Mouse (Mus musculus) left cerebral cortex, postnatal 25 days (tissue): ENCODE measurements around the gene Scand1. TPM values are rescaled to one million over a fixed set of nuclear protein-coding genes. Genes with fewer than 3 reads are reported as not detected.

ENCODE experiments used
- DNase-seq, 2 experiments: peaks; one replicate each; pipeline ENCODE4 v3.0.0; 2022; ENCODE audit warnings: low spot score in 2 of 2, mixed read lengths in 1 of 2
- intact Hi-C: fragments of 180-260 bp; cut with DNase I; formaldehyde crosslinking; loops from one replicate; pipeline ENCODE4 v1.15.1; 2025
- total RNA-seq, 2 experiments: library from RNA; stranded (reverse); gene quantifications; 2 replicates each; pipeline ENCODE4 v1.2.3; 2021

Scand1 gene
- 10 to 100 TPM; 86.0 to 89.2 TPM for total RNA-seq

DNA sequence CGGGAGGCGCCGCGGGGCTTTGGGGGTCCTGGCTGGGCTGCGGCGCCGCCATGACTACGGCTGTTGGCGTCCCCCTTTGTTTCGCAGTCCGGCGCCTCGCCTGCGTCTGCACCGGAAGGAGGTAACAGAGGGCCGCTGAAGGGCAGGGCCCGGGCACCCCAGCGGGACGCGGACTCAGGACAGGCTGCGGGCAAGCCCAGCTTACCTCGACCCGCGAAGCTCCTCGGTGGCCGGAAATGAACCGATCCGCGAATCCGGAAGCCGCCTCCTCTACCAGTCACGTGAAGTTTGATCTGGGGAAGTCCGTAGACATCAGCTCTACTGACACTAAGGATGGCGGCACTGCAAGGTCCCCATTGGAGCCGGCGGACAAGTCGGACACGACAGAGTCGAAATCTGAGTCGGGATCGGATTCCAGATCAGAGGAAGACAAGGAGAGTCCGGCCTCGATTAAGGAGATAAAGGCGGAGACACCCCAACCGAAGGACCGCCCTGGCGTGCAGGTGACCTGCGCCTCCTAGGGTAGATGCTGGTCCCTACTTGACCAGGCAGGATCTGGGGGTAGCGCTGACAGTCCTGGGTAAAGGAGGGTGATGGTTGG, at the start of gene Scand1, which contains the start of gene Cnbd2:
Gene Scand1, minus strand, starts transcription at position 408 of the 601 bp plus-strand sequence.
Gene Cnbd2, plus strand, starts transcription at position 3 of the 601 bp plus-strand sequence.
- intact Hi-C loops: loop anchor here (1.0 kb wide), 1 partner anchor 203 kb away; no protein-coding TSS in a partner anchor

DNA sequence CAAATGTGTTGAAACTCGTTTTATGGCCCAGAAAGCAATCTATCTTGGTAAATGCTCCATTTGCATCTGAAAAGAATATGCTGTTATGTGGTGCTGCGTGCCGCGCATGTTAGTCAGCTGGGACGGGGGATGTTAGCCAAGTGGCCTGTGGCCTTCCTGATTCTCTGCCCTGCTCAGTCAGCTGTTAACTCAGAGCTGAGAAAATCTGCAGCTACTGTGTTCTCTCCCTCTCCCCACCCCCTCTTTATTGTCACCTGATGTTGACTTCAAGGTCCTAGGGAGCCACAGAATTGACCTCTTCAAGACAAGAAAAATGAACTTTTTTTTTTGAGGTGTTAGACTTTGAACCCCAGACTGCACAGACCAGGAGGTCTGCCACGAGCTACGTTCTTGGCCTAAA, 43.5 kb upstream of the Scand1 start:
- peak; percentile 23 to 62 for DNase-seq
- intact Hi-C loops: no loop called here

More for the DNA sequence above, at the start of gene Scand1, which contains the start of gene Cnbd2:
- DNase-seq: peak; percentile 87 to 91

DNA sequence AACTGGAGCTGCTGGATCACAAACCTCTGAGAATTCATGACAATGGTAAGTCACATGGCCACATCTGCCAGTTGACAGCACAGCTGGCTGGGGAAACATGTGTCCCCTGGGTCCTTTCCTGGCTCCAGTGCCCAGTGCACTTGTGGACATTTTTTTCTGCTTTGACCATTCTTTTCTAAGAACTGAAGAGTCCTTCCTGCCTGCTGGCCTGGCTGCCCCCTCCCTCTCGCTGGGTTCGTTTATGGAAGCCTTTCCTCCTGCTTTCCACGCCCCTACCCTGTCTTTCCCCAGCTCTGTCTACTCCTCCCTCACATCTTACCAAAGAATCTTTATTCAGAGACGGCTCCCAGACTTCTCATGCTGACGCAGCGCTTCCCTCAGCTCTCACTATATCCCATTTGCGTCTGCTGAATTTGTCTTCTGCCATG, 40.8 kb upstream of the Scand1 start:
- DNase-seq: peak in 1 of 2 experiments; percentile 43
- intact Hi-C loops: no loop called here

DNA sequence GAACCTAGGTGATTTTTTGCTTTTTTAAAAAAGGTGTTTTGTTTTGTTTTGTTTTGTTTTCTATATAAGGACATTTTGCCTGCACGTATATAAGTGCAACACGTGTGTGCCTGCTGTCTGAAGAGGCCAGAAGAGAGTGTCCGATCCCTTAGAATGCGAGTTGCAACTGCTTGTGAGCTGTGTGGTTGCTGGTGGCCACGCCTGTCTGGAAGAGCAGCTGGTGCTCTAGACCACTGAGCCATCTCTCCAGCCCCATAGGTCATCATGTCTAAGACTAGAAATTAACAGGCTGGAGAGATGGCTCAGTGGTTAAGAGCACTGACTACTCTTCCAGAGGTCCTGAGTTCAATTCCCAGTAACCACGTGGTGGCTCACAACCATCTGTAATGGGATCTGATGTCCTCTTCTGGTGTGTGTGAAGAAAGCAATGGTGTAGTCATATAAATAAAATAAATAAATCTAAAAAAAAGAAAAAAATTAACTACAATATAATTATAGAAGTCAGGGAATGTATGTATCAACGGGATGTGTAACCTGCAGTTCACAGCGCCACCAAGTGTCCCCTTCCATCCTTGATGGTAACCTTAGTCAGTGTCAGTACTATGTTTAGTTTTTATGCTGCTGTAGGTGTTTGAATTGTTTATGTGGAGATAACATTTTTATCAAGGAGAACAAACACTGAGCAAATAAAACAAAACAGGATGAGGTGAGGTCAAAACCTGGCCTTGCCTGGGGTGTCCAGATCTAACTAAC, 40.1 kb upstream of the Scand1 start:
- no peak for DNase-seq
- intact Hi-C loops: no loop called here

DNA sequence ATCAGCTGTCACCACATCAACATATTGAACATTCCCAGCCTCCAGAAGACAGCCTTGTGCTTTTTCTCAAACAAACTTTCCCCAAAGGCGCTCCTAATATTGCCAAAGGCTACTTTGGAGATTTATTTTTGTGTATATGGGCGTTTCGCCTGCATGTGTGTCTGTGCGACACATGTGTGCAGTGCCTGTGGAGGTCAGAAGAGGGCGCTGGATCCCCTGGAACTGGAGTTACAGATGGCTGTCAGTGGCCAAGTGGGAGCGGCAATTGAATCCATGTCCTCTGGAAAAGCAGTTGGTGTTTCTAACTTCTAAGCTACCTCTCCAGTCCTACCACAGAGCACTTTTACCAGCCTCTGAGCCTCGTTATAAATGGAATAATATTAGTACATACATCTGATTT, 38.7 kb upstream of the Scand1 start:
- no peak for DNase-seq
- intact Hi-C loops: no loop called here

DNA sequence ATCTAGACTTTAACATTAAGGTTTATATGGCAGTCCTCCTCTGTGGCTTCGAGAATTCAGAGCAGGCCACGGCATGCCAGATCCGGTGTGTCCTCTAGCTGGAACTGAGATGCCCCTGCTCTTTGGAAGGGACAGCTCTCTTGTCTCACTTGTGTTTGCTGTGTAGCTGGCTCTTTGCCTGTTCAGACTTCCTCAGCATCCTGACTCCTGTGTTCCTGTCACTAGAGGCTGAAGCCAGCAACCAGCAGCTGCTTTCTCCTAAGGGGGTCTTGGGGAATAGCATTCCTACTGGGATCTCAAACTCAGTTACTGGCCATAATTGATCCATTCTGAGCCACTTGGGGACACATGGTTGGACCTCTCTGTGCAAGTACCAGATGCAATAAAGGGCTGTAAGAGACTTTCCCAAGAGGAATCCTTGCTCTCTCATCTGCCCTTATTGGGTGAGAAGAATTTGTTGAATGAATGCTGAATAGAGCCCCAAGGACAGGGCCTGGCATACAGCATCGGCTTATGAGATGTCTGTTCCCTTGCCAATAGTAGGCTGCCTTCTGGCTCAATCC, 36.9 kb upstream of the Scand1 start:
- no peak for DNase-seq
- intact Hi-C loops: no loop called here

DNA sequence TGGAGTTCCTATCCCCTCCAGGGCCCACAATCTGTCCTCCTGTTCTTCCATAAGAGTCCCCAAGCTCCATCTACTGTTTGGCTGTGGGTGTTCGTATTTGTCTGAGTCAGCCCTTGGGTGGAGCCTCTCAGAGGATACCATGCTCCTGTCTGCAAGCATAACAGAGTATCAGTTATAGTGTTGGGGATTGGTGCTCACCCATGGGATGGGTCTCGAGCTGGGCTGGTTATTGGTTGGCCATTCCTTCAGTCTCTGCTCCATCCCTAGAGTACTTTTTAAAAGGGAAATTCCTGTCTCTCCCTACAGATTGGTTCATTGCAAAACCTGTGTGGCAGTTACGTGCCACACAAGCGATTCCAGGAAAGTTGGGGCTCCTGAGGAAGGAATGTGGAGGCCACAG, 36.3 kb upstream of the Scand1 start:
- intact Hi-C loops: no loop called here
- DNase-seq: no peak

DNA sequence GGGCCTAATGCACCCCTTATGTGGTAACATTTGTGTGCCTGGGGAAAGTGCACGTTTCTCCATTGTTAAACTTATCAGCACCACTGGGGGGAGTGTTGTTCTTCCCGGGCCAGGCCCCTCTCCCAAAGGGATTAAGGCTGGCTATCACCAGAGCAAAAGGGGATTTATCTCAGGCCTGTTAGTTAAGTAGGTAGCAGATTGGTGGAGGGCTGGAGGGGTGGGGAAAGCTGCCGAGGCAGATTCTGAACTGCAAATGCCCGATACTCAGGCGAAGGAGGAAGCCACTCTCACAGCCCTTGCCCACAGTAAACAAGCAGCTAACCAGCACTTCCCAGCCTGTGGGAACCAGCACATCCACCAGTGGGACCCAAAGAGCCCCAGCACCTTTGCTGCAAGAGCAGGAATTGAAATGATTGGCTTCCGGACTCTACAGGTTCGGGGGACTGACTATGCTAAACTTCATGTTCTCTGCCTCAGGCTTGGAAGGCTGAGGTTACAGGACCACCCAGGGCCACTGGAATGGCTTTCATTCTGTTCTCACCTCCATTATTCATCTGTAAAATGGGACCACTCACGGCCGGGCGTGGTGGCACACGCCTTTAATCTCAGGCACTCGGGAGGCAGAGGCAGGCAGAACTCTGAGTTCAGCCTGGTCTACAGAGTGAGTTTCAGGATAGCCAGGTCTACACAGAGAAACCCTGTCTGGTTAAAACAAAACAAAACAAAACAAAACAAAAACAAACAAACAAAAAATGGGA, 32.5 kb upstream of the Scand1 start:
- intact Hi-C loops: loop anchor here (5.0 kb wide), 1 partner anchor 172 kb away; no protein-coding TSS in a partner anchor
- DNase-seq: peak in 1 of 2 experiments; percentile 20

DNA sequence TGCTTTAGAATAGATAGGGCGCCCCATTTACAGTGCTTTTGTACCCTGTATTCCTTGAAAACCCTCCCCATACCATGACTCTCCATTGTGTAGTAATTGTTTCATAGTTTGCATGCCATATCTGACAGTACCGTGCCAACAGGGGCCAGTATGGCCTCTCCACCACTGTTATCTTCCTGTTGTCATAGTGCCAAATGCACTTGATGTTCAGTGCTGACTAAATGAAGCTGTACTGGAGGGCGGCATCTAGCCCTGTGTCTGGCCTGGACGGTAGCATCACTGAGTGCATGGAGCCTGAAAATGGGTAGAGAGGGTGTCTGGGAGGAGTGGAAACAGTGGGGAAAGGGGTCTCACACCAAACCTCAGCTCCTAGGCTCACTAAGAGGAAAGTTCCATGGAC, 27.6 kb upstream of the Scand1 start:
- intact Hi-C loops: loop anchor here (5.0 kb wide), 1 partner anchor 177 kb away; no protein-coding TSS in a partner anchor
- no peak for DNase-seq

DNA sequence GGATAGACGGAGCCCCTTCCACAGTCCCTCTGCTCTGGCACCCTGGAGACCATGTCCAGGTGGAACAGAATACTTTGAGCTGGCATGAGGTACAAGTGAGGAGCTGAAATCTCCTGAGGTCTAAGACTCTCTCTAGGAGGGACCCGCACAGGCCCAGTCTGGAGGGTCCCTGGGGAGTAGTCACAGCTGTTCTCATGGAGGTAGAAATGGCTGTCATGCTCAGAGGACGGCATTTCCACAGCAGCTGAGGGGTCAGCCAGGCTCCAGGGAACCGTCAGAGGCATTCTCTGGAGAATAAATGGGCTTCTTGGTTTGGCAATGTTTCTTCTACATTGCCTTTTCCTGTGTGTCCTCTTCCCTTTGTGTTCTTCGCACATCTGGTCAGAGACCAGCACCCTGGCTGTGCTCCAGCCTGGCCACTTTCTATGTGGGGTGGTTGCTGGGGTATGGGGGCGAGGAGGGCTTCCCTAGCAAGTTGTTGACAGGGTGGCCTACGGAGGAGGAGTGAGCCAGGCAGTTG, 19.0 kb upstream of the Scand1 start:
- intact Hi-C loops: no loop called here
- no peak for DNase-seq

DNA sequence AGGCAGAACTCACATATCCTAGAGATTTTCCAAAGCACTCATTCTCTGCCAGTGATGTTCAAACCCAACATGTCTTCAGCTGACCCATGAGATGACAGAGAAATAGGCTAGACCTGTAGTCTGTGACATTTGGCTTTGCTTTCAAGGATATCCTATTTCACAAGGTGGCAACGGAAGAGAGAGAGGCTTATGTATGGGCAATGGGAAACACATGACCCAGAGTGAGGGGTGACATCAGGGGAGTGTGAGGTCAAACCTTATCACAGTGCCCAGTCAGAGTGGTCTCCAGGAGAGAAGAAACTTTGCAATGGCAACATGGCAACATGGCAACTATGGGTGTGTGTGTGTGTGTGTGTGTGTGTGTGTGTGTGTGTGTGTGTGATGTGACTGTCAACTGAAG, 18.2 kb upstream of the Scand1 start:
- no peak for DNase-seq
- intact Hi-C loops: no loop called here

DNA sequence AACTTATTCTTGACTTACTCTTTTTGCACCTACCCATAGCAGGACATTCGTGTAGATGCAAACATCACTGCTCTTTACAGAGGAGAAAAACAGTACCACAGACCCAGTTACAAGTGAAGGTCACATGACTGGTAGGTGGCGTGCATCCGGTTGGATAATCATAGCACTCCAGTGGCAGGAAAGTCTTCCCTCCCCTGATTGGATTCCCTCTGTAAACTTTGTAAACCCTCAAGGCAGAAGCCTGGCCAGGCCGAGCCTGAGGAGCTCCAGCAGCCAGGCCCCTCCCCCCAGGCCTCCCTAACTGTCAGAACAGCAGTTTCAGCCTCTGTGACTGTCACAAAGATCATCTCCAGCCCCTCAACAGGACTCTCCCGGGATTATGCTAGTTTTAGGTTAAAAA, 12.2 kb upstream of the Scand1 start:
- intact Hi-C loops: no loop called here
- no peak for DNase-seq

DNA sequence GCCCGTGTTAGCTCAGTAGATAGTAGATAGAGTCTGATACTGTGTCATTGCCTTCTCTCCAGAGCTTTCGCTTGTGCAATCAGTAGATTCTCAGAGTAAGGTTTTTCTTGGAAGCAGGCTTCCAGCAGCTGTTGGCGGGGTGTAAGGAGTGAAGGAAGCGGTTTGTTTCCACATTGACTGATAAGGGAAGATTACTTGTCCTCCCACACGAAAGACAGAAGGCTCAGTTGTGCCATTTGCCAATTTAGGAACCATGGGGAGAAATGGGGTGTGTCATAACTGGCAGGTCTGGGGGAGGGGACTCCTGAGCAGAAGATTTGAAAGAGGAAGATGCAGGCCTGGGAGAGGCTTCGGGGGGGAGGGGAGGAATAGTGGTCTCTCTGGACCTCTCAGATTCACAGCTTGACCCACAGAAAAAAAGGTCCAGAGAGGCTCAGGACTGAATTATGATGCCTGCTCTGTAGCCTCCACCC, 11.6 kb upstream of the Scand1 start:
- DNase-seq: peak; percentile 38 to 80
- intact Hi-C loops: no loop called here

DNA sequence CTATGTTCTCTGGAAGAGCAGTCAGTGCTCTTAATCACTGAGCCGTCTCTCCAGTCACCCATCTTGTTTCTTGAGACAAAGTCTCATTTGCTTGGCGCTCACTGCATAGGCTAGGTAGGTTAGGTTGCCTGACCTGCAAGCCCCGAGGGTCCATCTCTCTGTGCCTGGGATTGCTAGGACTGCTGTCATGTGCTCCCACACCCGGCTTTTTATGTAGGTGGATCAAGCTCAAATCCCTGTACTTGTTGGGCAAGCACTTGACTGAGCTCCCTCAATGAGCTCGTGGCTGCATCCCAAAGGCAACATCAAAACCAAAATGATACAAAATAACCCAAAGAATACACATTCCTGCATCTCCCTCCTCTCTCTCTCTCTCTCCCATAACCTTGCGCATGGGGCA, 9.0 kb upstream of the Scand1 start:
- DNase-seq: no peak
- intact Hi-C loops: no loop called here

DNA sequence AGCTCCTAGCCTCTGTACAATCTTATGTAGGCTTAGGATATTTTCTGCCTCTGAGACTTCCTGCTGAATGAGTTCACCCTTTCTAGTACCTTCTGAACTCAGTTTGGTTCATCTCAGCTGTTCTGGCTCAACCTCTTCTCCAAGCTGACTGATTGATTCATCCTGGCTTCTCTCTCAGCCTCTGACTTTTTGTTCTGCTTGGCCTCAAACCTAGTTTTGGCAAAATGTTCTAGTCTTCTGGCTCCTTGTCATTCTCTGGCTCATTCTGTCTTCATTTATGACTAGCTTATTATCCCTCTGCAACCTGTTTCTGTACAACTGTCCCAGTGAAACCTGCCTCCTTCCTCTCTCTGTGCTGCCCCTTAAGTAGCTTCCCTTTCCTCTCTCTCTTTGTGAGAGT, 6.0 kb upstream of the Scand1 start:
- no peak for DNase-seq
- intact Hi-C loops: no loop called here

DNA sequence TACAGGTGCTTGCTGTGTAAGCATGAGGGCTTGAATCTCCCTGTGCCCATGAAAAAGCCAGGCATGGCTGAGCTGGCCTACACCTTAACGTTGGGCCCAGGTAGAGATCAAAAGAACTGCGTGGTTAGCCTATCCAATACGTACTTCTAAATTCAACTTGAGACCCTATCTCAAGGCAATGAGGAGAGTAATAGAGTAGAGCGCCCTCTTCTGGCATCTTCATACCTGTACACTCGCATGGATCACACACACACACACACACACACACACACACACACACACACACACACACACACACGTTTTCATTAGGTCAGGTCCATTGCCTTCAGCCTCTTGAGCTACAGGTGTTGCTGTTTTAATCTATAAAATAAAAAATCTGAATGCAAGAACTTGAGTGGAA, 2.3 kb upstream of the Scand1 start:
- no peak for DNase-seq
- intact Hi-C loops: no loop called here

DNA sequence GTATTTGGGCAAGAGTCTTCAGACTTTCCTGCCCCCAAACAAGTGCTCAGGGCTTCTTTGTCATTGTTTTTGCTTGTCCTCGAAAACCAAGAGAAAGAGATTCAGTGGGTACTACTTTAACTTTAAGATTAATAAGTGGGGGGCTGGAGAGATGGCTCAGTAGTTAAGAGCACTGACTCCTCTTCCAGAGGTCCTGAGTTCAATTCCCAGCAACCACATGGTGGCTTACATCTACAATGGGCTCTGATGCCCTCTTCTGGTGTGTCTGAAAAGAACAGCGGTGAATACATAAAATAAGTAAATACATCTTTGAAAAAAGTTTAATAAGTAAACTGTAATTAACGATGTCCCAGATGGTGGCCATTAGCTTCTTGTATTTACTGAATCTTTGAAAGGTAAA, 649 bp upstream of the Scand1 start:
- intact Hi-C loops: no loop called here
- no peak for DNase-seq

DNA sequence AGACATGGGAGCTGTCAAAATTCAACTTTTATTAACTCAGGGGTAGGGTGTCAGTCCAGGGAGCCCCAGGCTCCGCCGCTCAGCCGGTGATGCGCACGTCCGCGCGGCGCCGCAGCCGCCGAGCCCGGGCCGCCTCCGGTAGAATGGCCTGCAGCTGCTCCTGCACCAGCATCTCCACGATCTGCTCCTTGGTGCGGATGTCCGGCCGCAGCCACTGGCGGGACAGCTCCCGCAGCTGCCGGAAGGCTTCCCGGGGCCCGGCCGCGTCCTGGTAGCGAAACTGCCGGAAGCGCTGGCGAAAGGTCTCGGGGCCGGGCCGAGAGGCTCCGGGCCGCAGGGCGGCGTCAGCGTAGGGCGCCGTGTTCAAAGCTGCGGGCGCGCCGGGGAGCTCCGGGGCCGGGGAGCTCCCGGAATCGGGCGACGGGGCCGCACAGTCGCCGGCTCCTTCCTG, 638 bp downstream of the Scand1 start:
- intact Hi-C loops: loop anchor here (1.0 kb wide), 1 partner anchor 203 kb away; no protein-coding TSS in a partner anchor
- peak; percentile 34 to 54 for DNase-seq

DNA sequence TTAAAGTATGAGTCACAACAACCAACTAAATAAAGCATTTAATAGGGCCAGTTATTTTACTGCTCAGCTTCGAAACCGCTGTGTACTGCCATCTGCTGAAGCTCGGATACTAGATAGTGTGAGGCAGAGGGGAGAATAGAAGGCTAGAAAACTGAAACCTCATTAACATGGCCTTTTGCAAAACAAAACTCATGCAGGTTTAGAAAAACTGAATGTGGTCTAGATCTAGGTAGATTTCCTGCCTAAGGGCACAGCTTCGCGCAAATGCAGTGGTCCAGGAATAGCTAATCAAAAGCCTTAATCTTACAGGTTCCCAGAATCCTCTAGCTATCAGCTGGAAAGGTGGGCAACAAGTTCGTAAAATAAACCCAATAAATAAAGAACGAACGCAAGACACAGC, 1.1 kb downstream of the Scand1 start:
- intact Hi-C loops: no loop called here
- DNase-seq: no peak

DNA sequence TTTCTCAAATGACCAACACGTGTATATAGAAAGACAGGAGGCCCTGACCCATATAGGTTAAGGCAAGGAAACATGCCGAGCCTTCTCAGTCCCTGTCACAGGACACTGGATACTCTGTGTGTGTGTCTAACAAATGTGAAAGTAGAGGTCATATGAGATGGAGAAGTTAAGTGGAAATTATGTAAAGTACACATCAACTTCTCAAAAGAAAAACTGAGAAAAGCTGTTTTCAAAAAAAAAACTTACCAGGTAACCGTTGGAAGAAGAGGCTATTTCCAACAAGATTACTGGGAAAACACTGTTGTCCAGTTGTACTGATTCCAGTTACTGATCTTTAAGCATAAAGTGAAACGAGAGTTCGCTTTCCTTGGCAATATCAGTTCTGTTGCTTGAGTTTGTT, 1.6 kb downstream of the Scand1 start:
- DNase-seq: no peak
- intact Hi-C loops: no loop called here
